Mouse (Mus musculus) myocyte (in vitro differentiated cells): ENCODE measurements around the gene Klhl25.

Source experiments
- MAX ChIP-seq: IDR thresholded peaks from one replicate; pipeline ENCODE4 v1.6.1; 2011; ENCODE audit warnings: low read depth, mild to moderate bottlenecking, control low read depth
- POLR2A ChIP-seq: IDR thresholded peaks from one replicate; pipeline ENCODE4 v1.6.1; 2011; ENCODE audit warnings: low read depth, mild to moderate bottlenecking, control low read depth, moderate library complexity; ENCODE audit not compliant: insufficient read length
- SRF ChIP-seq: IDR thresholded peaks from one replicate; pipeline ENCODE4 v1.6.1; 2011; ENCODE audit warnings: low read depth; ENCODE audit not compliant: control insufficient read depth, insufficient read length
- TCF12 ChIP-seq: IDR thresholded peaks from one replicate; pipeline ENCODE4 v1.6.1; 2011; ENCODE audit warnings: mild to moderate bottlenecking, control low read depth; ENCODE audit not compliant: poor library complexity, insufficient read depth, severe bottlenecking

- TF ChIP-seq MAX (no peak), TCF12 (no peak), POLR2A (no peak), SRF (no peak)
These were observed 25.9 kb upstream of the Klhl25 start for GRCm38 (mm10) chr7:75822087-75822668.
